Mouse (Mus musculus): Measurements from ENCODE around the gene Fto. TPM values are rescaled to one million over a fixed set of nuclear protein-coding genes. Genes with fewer than 3 reads are reported as not detected.

Gene Fto
- polyA plus RNA-seq, 1 experiment from 2014 or later = 81.7 TPM

DNA sequence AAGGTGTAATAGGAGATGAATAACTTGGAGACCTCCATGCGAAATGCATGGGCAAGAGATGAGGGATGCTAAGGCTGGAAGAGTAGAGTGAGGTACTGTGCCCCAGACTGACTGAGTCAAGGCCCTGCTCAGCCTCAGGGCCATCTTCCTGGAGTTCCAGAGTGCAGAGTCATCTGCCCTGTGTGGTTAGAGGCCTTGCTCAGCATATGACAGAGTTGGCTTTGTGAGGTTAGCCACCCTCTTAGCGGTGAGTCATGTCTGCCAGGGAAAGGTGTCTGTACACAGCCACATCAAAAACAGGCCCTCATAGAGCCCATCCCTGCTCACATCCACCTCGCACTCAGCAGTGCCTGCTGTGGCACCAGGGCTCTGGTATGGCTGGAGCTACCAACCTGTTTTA is 232.2 kb downstream of the Fto start:
- H3K27me3 ChIP-seq (ENCODE audit: insufficient read depth, poor library complexity, severe bottlenecking) = no peaks in the 10 kb centered on the region
- H3K27ac ChIP-seq = peak overlapping the region; percentile 19; the same call in 1 of the 2 replicates
- H3K9me3 ChIP-seq = no peaks in the 10 kb centered on the region
- DNase-seq (ENCODE audit: low spot score) = no peak
- 72% methylated on average over 3 of the region's 3 CpGs for WGBS
- H3K4me3 ChIP-seq = no peak overlapping the region
- peaks cover 43% of the 10 kb centered on the region for H3K4me1 ChIP-seq
- 0 out of 2 replicates have a peak, but pooled peaks cover 5% of the 10 kb centered on the region for H3K36me3 ChIP-seq

DNA sequence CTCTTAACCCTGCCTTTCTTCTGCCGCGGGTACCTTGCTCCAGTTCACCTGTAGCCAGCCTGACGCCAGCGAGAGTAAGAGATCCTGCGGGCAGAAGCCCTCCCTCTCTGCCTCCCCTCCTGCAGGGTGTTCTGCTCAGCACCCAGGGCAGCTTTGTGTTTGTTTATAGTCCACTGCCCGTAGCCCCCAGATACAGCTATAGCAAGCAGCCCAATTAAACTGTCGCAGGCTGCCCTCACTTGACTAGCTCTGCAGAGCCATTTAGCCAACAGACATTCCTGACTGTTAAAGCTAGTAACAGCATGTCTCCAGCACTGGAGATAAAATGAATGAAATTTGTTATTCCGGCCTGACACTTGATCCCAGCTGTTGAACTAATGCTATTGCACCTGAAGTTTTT is 233.3 kb downstream of the Fto start:
- WGBS = 62% methylated on average over 8 of the region's 8 CpGs
- H3K9me3 ChIP-seq = no peaks in the 10 kb centered on the region
- no peaks in the 10 kb centered on the region for H3K27me3 ChIP-seq (ENCODE audit: insufficient read depth, poor library complexity, severe bottlenecking)
- H3K4me3 ChIP-seq = no peak overlapping the region
- H3K4me1 ChIP-seq = peaks cover 44% of the 10 kb centered on the region
- H3K27ac ChIP-seq = no peak overlapping the region
- 0 out of 2 replicates have a peak, but pooled peaks cover 5% of the 10 kb centered on the region for H3K36me3 ChIP-seq
- no peak for DNase-seq (ENCODE audit: low spot score)

DNA sequence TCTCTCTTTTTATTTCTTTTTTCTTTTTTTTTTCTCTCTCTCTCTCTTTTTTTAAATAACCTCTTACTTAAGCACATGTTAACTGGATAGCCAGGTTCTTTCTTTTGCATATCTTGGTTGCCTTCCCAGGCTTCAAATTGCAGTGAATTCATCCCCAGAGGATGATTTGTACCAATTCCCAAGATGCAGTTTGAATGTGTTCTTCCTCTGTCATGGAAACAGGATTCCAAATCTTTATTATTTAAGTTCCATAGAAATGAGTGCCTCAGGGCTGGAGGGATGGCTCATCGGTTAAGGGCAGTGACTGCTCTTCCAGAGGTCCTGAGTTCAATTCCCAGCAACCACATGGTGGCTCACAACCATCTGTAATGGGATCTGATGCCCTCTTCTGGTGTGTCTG is 236.8 kb downstream of the Fto start:
- H3K27ac ChIP-seq = no peak overlapping the region
- no peak for DNase-seq (ENCODE audit: low spot score)
- H3K36me3 ChIP-seq = no peaks in the 10 kb centered on the region
- no peaks in the 10 kb centered on the region for H3K9me3 ChIP-seq
- no peak overlapping the region for H3K4me3 ChIP-seq
- H3K4me1 ChIP-seq = peaks cover 57% of the 10 kb centered on the region
- no peaks in the 10 kb centered on the region for H3K27me3 ChIP-seq (ENCODE audit: insufficient read depth, poor library complexity, severe bottlenecking)
- WGBS = 92% methylated on average over 1 of the region's 1 CpGs

DNA sequence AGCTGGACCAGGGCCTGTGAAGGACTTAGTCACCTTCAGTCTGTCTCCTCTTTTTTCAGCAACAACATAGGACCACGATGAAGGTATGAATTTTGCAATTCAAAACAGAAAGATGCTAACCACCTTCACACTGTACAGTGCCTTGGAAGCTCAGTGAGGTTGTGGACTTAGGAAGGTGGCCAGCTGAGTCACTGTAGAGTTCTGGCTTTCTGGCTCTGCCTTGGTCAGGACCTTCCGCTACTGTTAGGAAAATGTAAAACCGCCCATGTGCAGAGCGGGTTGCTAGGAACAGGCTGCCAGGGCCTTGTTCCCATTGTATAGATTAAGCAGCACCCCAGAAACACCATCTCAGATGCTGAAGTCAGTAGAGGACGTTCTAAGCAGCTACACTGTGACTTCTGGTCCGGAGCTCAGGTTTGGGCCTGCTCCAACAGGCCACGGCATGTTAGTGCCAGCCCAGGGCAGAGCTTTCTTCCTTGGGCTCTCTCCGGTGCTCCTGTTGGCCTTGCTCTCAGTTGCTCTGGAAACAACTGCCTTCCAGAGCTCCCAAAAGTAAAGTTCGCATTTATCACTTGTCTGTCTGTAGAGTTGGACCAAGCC is 237.9 kb downstream of the Fto start:
- Histone ChIP-seq H3K27me3 (ENCODE audit: insufficient read depth, poor library complexity, severe bottlenecking) (no peaks in the 10 kb centered on the region), H3K4me3 (no peak overlapping the region), H3K9me3 (no peaks in the 10 kb centered on the region), H3K4me1 (peaks cover 57% of the 10 kb centered on the region), H3K27ac (0 out of 2 replicates have a peak overlapping the region, but pooled peaks have one; percentile 32), H3K36me3 (no peaks in the 10 kb centered on the region)
- 85% methylated on average over 9 of the region's 9 CpGs for WGBS
- no peak for DNase-seq (ENCODE audit: low spot score)

DNA sequence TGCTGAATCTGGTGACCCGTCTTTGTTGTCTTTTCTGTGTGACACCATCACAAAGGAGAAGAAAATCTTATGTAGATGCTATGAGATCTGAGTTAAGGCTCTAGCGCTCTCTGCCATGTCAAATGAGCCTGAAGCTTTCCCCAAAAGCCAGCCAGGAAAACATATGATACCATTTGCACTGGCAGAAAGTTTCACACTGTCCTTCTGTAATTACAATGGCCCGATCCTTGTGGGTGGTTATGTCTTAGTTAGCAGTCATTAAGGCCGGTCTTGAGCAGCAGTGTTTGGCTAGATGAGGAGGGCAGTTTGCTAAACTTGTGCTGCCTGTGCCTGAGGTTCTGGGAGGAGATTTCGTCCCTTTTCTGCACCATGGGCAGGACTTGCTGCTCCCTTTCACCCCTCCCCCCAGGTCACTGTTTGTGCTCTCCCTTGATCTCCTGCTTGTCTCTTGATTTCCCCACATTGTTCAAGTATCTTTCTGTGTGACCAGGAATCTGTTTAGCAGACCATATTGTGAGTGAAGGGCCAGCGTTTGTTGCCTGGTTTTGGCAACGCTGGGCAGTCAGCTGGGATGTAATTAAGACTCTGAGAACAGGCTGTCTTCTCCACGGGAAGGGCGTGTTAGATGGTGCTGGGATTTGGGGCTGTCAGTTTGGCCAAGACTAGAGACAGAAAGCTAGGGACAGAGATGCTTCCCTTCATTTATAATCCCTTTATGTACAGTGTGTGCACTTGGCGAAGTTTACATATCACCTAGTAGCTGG is 238.6 kb downstream of the Fto start:
- no peaks in the 10 kb centered on the region for H3K9me3 ChIP-seq
- H3K36me3 ChIP-seq = no peaks in the 10 kb centered on the region
- H3K4me1 ChIP-seq = peaks cover 50% of the 10 kb centered on the region
- no peak overlapping the region for H3K4me3 ChIP-seq
- no peak for DNase-seq (ENCODE audit: low spot score)
- H3K27me3 ChIP-seq (ENCODE audit: insufficient read depth, poor library complexity, severe bottlenecking) = no peaks in the 10 kb centered on the region
- WGBS = 50% methylated on average over 10 of the region's 10 CpGs
- H3K27ac ChIP-seq = peak overlapping the region; percentile 32; the same call in 1 of the 2 replicates

DNA sequence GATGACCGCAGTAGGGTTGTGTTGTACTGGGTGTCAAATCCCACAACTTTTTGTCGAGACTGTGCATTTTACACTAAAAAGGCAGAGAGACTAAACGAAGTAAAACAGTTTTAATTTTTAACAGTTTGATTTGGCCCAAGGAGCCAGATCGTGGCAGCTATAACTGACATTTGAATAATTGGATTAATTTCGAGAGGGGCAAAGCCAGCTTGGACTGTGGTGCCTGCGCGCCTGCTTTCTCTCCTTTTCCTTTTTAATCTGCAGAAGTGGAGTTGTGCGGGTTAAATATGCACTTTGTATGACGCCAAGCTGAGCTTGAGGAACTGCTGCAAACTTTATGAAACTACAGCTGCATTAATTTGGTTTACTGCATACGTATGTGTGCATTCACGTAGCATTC is 239.3 kb downstream of the Fto start:
- no peaks in the 10 kb centered on the region for H3K27me3 ChIP-seq (ENCODE audit: insufficient read depth, poor library complexity, severe bottlenecking)
- H3K9me3 ChIP-seq = no peaks in the 10 kb centered on the region
- no peak overlapping the region for H3K4me3 ChIP-seq
- no peak for DNase-seq (ENCODE audit: low spot score)
- no peak overlapping the region for H3K27ac ChIP-seq
- H3K4me1 ChIP-seq = peaks cover 48% of the 10 kb centered on the region
- H3K36me3 ChIP-seq = no peaks in the 10 kb centered on the region
- WGBS = 90% methylated on average over 11 of the region's 11 CpGs

DNA sequence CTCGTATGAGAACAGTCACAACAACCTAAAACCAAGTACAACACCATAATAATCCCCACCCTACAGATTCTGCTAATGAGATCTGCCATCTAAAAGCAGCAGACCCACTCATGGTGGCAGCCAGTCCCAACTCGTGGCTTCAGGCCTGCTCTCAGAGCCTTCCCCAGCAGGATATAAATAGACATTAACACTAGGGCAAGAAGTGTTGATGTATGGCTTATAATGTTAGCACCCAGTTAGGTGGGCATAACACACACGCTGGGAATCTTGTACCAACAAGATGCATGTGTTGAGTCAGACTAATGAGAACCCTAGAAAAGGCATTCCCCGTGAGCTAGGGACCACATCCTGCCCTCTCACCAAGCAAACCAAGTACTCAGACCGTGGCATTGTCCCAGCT is 240.1 kb downstream of the Fto start:
- no peaks in the 10 kb centered on the region for H3K27me3 ChIP-seq (ENCODE audit: insufficient read depth, poor library complexity, severe bottlenecking)
- no peak overlapping the region for H3K4me3 ChIP-seq
- no peak overlapping the region for H3K27ac ChIP-seq
- peaks cover 56% of the 10 kb centered on the region for H3K4me1 ChIP-seq
- no peak for DNase-seq (ENCODE audit: low spot score)
- H3K9me3 ChIP-seq = no peaks in the 10 kb centered on the region
- H3K36me3 ChIP-seq = no peaks in the 10 kb centered on the region
- 51% methylated on average over 5 of the region's 5 CpGs for WGBS

DNA sequence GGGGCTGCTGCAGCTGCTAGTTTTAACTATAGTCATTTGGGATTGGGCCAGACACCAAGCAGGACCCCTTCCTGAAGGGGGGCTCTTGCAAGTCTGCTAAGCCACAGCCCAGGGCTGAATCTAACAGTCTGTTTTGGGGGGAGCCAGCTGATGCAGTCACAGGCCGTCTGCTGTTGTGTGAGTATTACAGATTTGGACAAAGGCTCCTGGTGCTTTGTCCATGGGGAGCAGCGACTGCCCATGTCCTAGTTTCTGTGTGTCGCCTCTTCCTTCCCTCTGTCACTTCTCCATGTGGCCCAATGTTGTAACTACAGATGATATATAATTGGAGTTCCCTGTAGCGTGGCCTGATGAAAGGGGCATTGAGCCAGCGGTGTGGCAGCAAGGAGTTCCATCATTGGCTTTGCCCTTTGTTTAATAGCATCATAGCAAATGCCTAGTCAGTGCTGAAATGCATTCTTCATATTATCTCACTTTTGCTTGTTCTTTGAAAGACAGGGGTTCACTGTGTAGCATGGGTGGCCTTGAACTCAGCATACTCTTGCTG is 243.8 kb downstream of the Fto start:
- H3K4me1 ChIP-seq = peaks cover 68% of the 10 kb centered on the region
- DNase-seq (ENCODE audit: low spot score) = no peak
- H3K27me3 ChIP-seq (ENCODE audit: insufficient read depth, poor library complexity, severe bottlenecking) = no peaks in the 10 kb centered on the region
- H3K27ac ChIP-seq = no peak overlapping the region
- WGBS = 88% methylated on average over 5 of the region's 5 CpGs
- H3K9me3 ChIP-seq = no peaks in the 10 kb centered on the region
- H3K36me3 ChIP-seq = no peaks in the 10 kb centered on the region
- H3K4me3 ChIP-seq = no peak overlapping the region

DNA sequence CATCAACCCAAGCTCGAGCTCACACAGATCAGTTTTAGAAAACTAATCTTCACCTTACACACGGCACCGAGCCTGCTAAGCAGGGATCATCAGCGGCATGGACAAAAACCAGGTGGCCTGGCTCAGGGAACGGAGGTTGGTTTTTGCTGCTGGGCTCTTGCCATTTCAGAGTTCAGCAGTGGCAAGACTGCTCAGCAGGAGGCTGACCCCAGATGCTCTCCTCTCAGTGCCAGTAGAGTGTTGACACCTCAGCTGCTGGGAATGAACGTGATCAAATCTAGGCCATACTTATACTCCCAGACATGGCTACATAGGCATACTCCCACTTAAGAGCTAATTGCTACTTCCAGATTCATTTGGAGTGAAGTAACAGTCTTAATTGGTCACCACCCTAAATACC is 245.1 kb downstream of the Fto start:
- no peak overlapping the region for H3K4me3 ChIP-seq
- DNase-seq (ENCODE audit: low spot score) = peak; percentile 87
- H3K9me3 ChIP-seq = no peaks in the 10 kb centered on the region
- H3K27ac ChIP-seq = no peak overlapping the region; the same call in 1 of the 2 replicates
- no peaks in the 10 kb centered on the region for H3K36me3 ChIP-seq
- WGBS = 30% methylated on average over 6 of the region's 6 CpGs
- no peaks in the 10 kb centered on the region for H3K27me3 ChIP-seq (ENCODE audit: insufficient read depth, poor library complexity, severe bottlenecking)
- peaks cover 67% of the 10 kb centered on the region for H3K4me1 ChIP-seq

DNA sequence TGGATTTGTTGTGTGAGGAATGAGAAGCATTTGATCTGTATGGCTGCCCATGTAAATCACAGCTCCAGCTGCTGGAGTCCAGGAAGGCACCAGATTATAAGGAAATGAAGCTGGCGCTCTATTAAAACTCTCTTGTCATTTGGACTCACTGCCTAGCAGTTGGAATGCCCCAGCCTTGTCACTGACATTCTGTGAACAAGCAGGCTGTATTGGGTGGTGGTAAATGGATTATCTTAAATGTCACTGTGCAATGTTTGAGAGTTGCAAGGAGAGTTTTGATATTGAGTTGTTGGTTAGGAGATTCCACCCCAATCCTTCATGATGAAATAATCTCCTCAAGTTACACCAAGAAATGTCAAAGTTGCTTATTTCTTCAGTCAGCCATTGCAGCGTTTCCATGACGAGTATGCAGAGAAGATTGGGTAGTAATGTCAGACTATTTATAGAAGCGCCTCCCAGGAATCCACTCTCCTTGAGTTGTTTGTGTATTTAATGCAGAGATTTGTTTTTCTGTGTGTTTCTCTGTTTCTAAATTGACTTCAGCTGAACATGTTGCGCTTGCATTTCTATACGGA is 246.8 kb downstream of the Fto start:
- Histone ChIP-seq H3K4me1 (peaks cover 60% of the 10 kb centered on the region), H3K4me3 (no peak overlapping the region), H3K27me3 (ENCODE audit: insufficient read depth, poor library complexity, severe bottlenecking) (no peaks in the 10 kb centered on the region), H3K9me3 (no peaks in the 10 kb centered on the region), H3K36me3 (no peaks in the 10 kb centered on the region), H3K27ac (0 out of 2 replicates have a peak overlapping the region, but pooled peaks have one; percentile 9)
- DNase-seq (ENCODE audit: low spot score) = no peak
- WGBS = 58% methylated on average over 6 of the region's 6 CpGs

DNA sequence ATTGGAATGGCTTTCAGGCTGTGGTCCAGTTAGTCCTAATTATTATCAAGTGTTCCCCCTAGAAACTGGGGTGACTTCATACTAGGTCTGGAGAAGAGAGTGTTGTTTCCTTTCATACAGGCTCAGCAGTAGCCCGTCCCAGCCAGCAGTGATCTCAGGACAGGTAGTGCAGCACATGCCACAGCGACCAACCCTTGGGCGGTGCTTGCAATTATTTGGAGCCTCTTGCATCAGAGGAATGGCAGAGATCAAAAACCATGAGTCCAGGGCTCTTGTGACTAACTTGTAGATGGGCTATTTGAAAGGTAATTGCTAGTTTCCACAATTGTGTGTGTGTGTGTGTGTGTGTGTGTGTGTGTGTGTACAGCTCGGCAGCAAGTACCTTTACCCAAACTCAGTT is 247.9 kb downstream of the Fto start:
- Histone ChIP-seq H3K9me3 (no peaks in the 10 kb centered on the region), H3K4me1 (peaks cover 60% of the 10 kb centered on the region), H3K36me3 (no peaks in the 10 kb centered on the region), H3K4me3 (no peak overlapping the region), H3K27ac (no peak overlapping the region), H3K27me3 (ENCODE audit: insufficient read depth, poor library complexity, severe bottlenecking) (no peaks in the 10 kb centered on the region)
- no peak for DNase-seq (ENCODE audit: low spot score)
- WGBS = 91% methylated on average over 4 of the region's 4 CpGs

DNA sequence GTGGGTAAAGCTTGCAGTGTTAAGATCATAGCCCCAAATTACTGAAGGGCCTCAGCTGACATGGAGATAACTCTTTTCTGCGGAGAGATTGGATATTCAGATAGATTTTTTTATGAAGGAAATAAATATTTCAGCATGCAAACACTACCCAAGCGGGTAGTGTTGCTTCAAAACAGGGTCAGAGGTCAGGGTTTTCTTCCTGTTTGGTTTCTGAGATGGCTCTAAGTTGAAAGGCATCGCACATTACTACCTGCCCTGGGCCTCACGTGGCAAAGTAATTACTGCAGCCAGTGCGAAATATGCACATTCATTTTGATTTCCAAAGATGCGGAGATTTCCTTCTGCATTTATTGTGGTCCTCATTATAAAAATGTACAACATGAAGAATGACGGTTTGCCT is 249.3 kb downstream of the Fto start:
- Histone ChIP-seq H3K27ac (no peak overlapping the region), H3K9me3 (no peaks in the 10 kb centered on the region), H3K36me3 (no peaks in the 10 kb centered on the region), H3K4me3 (no peak overlapping the region), H3K27me3 (ENCODE audit: insufficient read depth, poor library complexity, severe bottlenecking) (no peaks in the 10 kb centered on the region), H3K4me1 (peaks cover 71% of the 10 kb centered on the region)
- WGBS = 72% methylated on average over 7 of the region's 7 CpGs
- DNase-seq (ENCODE audit: low spot score) = no peak

DNA sequence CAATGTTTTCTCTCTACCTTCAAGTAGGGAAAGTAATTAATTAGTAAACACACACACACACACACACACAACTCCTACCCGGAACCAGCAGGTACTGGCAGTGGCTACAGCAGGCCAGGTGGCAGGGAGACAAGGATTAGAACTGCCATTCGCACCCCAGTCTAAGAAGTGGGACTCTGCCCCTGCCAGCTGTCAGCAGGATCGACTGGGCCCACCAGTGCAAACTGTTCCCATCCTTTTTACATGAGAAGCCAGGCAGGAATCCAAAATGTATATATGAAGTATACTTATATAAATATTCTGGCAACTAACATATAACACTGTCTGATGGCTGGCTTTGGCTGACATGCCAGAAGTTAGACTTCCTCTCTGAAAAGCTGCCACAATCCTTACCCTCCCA is 250.0 kb downstream of the Fto start:
- H3K27me3 ChIP-seq (ENCODE audit: insufficient read depth, poor library complexity, severe bottlenecking) = no peaks in the 10 kb centered on the region
- H3K4me1 ChIP-seq = peaks cover 70% of the 10 kb centered on the region
- H3K27ac ChIP-seq = no peak overlapping the region
- 85% methylated on average over 3 of the region's 3 CpGs for WGBS
- no peak overlapping the region for H3K4me3 ChIP-seq
- no peak for DNase-seq (ENCODE audit: low spot score)
- no peaks in the 10 kb centered on the region for H3K36me3 ChIP-seq
- no peaks in the 10 kb centered on the region for H3K9me3 ChIP-seq

Data from heart, embryonic 10.5 days (tissue).